25 mouse cellular contexts compared by ENCODE assay signal in genomic region chr13:16645311-16645710, GRCm38 (mm10).
DNase-seq lines count a peak whose midpoint lies in the region; ATAC-seq and TF ChIP-seq lines count a peak whose summit lies in the region.
"Had no signal": no experiment of that assay in that cellular context is flagged by ENCODE, and none has a peak within 500 bp of the region (broad histone marks: within the 10 kb centered on the region; RNA-seq: fewer than 3 reads in every experiment).

No protein-coding gene starts in this region.

- H3K36me3 ChIP-seq in forebrain, embryonic 13.5 days (ENCODE audit: poor library complexity, severe bottlenecking): no peaks in the 10 kb centered on the region
- H3K36me3 ChIP-seq in forebrain, embryonic 12.5 days (replicated peaks): no peaks in the 10 kb centered on the region
- no peaks in the 10 kb centered on the region for H3K36me3 ChIP-seq in forebrain, embryonic 16.5 days (ENCODE audit: control insufficient read depth, insufficient read depth)
- H3K36me3 ChIP-seq: heart, embryonic 12.5 days; hindbrain, embryonic 10.5 days; kidney, embryonic 15.5 days; limb, embryonic 13.5 days; liver, embryonic 12.5 days had no signal

- H3K4me3 ChIP-seq in forebrain, embryonic 13.5 days: no peak overlapping the region
- H3K4me3 ChIP-seq in forebrain, embryonic 12.5 days (replicated peaks): no peak overlapping the region
- no peak overlapping the region for H3K4me3 ChIP-seq in left cerebral cortex, adult 2 months
- no peak overlapping the region for H3K4me3 ChIP-seq in forebrain, embryonic 16.5 days (replicated peaks; ENCODE audit: low read length)
- H3K4me3 ChIP-seq: heart, embryonic 12.5 days; hindbrain, embryonic 10.5 days; kidney, embryonic 15.5 days; limb, embryonic 13.5 days; liver, embryonic 12.5 days had no signal

- H3K4me2 ChIP-seq in forebrain, embryonic 13.5 days: no peak overlapping the region
- H3K4me2 ChIP-seq in forebrain, embryonic 12.5 days: no peak overlapping the region
- no peak overlapping the region for H3K4me2 ChIP-seq in forebrain, embryonic 16.5 days (ENCODE audit: low read length)
- H3K4me2 ChIP-seq: heart, embryonic 12.5 days; kidney, embryonic 15.5 days; limb, embryonic 13.5 days; liver, embryonic 12.5 days; midbrain, embryonic 11.5 days had no signal

- H3K27me3 ChIP-seq in forebrain, embryonic 13.5 days: no peaks in the 10 kb centered on the region
- no peaks in the 10 kb centered on the region for H3K27me3 ChIP-seq in forebrain, embryonic 12.5 days
- no peaks in the 10 kb centered on the region for H3K27me3 ChIP-seq in forebrain, embryonic 16.5 days (replicated peaks; ENCODE audit: control insufficient read depth, insufficient read depth, low read length)
- H3K27me3 ChIP-seq: heart, embryonic 12.5 days; kidney, embryonic 15.5 days; limb, embryonic 13.5 days; liver, embryonic 12.5 days had no signal

- intact Hi-C loops in left cerebral cortex, adult 2 months (cut with DNase I): loop anchor here (5.0 kb wide), 1 partner anchor 103 kb away; no protein-coding TSS in a partner anchor
- intact Hi-C loops in left cerebral cortex, postnatal 25 days (cut with DNase I): no loop called here

- DNase-seq in left cerebral cortex, adult 2 months (ENCODE audit: extremely low spot score in 1 of 2, low spot score in 2 of 2): peak in 1 of 2 experiments; percentile 18
- no peak for DNase-seq in left cerebral cortex, postnatal 25 days (ENCODE audit: low spot score in 2 of 2)
- DNase-seq in layer of hippocampus, postnatal 10 days (ENCODE audit: low spot score in 2 of 2): peak; percentile 14 to 27
- DNase-seq in kidney, adult 18-20 months: no peak
- no peak for DNase-seq in B cell, adult 2 months
- DNase-seq: adrenal gland, postnatal 36 days; cerebellum, adult 11-12 months; gastrocnemius, postnatal 14 days; heart, adult 11 months; heart, postnatal 10 days; kidney, postnatal 36 days; lung, adult 18-20 months; lung, postnatal 14 days; right cerebral cortex, postnatal 14 days; thymus, adult 18-20 months had no signal

- TF ChIP-seq CTCF in left cerebral cortex, adult 2 months (IDR thresholded peaks at IDR 0.05): no peak

- peak; percentile 66 for ATAC-seq in forebrain, embryonic 13.5 days
- ATAC-seq in forebrain, embryonic 12.5 days (ENCODE audit: low FRiP score): no peak
- ATAC-seq in forebrain, embryonic 16.5 days: peak; percentile 69
- ATAC-seq: intestine, postnatal 0 days; liver, embryonic 12.5 days had no signal

- no peaks in the 10 kb centered on the region for H3K9me3 ChIP-seq in forebrain, embryonic 13.5 days (replicated peaks)
- H3K9me3 ChIP-seq in forebrain, embryonic 12.5 days: no peaks in the 10 kb centered on the region
- H3K9me3 ChIP-seq in forebrain, embryonic 16.5 days (ENCODE audit: control insufficient read depth, low read length): no peaks in the 10 kb centered on the region
- H3K9me3 ChIP-seq: heart, embryonic 12.5 days; hindbrain, embryonic 10.5 days; kidney, embryonic 15.5 days; limb, embryonic 13.5 days; liver, embryonic 12.5 days had no signal

- no peak overlapping the region for H3K9ac ChIP-seq in forebrain, embryonic 13.5 days
- H3K9ac ChIP-seq in forebrain, embryonic 12.5 days: no peak overlapping the region
- H3K9ac ChIP-seq in forebrain, embryonic 16.5 days (replicated peaks; ENCODE audit: low read depth, low read length): no peak overlapping the region
- H3K9ac ChIP-seq: heart, embryonic 12.5 days; kidney, embryonic 15.5 days; limb, embryonic 13.5 days; liver, embryonic 12.5 days had no signal

- WGBS in forebrain, embryonic 13.5 days: 62% methylated on average over 3 of the region's 3 CpGs
- WGBS in forebrain, embryonic 12.5 days: 73% methylated on average over 3 of the region's 3 CpGs
- 43% methylated on average over 3 of the region's 3 CpGs for WGBS in forebrain, embryonic 16.5 days

- peak overlapping the region; percentile 40; the same call in 1 of the 2 replicates for H3K27ac ChIP-seq in forebrain, embryonic 13.5 days
- H3K27ac ChIP-seq in forebrain, embryonic 12.5 days: no peak overlapping the region
- H3K27ac ChIP-seq in left cerebral cortex, adult 2 months: peak overlapping the region; percentile 32; the same call in 1 of the 2 replicates
- peak overlapping the region; percentile 87 for H3K27ac ChIP-seq in forebrain, embryonic 16.5 days (ENCODE audit: low read length)
- H3K27ac ChIP-seq: hindbrain, embryonic 10.5 days; kidney, embryonic 15.5 days; limb, embryonic 13.5 days; liver, embryonic 12.5 days had no signal

- peaks cover 21% of the 10 kb centered on the region; the same call in 1 of the 2 replicates for H3K4me1 ChIP-seq in forebrain, embryonic 13.5 days
- H3K4me1 ChIP-seq in forebrain, embryonic 12.5 days: peaks cover 4% of the 10 kb centered on the region; the same call in 1 of the 2 replicates
- H3K4me1 ChIP-seq in forebrain, embryonic 16.5 days (replicated peaks; ENCODE audit: control insufficient read depth, insufficient read depth, low read length): peaks cover 27% of the 10 kb centered on the region
- H3K4me1 ChIP-seq: heart, embryonic 12.5 days; hindbrain, embryonic 10.5 days; kidney, embryonic 15.5 days; liver, embryonic 12.5 days had no signal

Comparison
In these comparisons a context has a peak if more than half of its experiments do, and no peak if none do; other contexts are left out.
1. DNase-seq: peak in layer of hippocampus, postnatal 10 days (2 of 2); none in left cerebral cortex, postnatal 25 days (0 of 2), kidney, adult 18-20 months (single experiment) and B cell, adult 2 months (0 of 2).